Mouse (Mus musculus): ENCODE measurements around the gene Cpne2.

The Cpne2 gene

GRCm38 (mm10) chr8:94535631-94536030, 2.8 kb downstream of the Cpne2 start:
- in situ Hi-C loops (cut with MboI, MseI) = no loop called here

- in situ Hi-C loops (cut with MboI, MseI) = no loop called here
These were observed 4.7 kb downstream of the Cpne2 start for GRCm38 (mm10) chr8:94537456-94537855.

GRCm38 (mm10) chr8:94540025-94540424, 7.2 kb downstream of the Cpne2 start:
- in situ Hi-C loops (cut with MboI, MseI) = no loop called here

GRCm38 (mm10) chr8:94540889-94541795, 8.4 kb downstream of the Cpne2 start:
- in situ Hi-C loops (cut with MboI, MseI) = no loop called here

- in situ Hi-C loops (cut with MboI, MseI) = no loop called here
These were observed 11.2 kb downstream of the Cpne2 start for GRCm38 (mm10) chr8:94543981-94544380.

- in situ Hi-C loops (cut with MboI, MseI) = no loop called here
These were observed 16.3 kb downstream of the Cpne2 start for GRCm38 (mm10) chr8:94549041-94549440.

GRCm38 (mm10) chr8:94549482-94549881, 16.7 kb downstream of the Cpne2 start:
- in situ Hi-C loops (cut with MboI, MseI) = no loop called here

GRCm38 (mm10) chr8:94549998-94550397, 17.2 kb downstream of the Cpne2 start:
- in situ Hi-C loops (cut with MboI, MseI) = no loop called here

GRCm38 (mm10) chr8:94551471-94552422, 19.0 kb downstream of the Cpne2 start:
- in situ Hi-C loops (cut with MboI, MseI) = no loop called here

- in situ Hi-C loops (cut with MboI, MseI) = no loop called here
These were observed 19.9 kb downstream of the Cpne2 start for GRCm38 (mm10) chr8:94552696-94553095.

- in situ Hi-C loops (cut with MboI, MseI) = no loop called here
These were observed 24.5 kb downstream of the Cpne2 start for GRCm38 (mm10) chr8:94557281-94557680.

- in situ Hi-C loops (cut with MboI, MseI) = no loop called here
These were observed 28.5 kb downstream of the Cpne2 start for GRCm38 (mm10) chr8:94561256-94561655.

- in situ Hi-C loops (cut with MboI, MseI) = no loop called here
These were observed 31.6 kb downstream of the Cpne2 start for GRCm38 (mm10) chr8:94564421-94564820.

- in situ Hi-C loops (cut with MboI, MseI) = no loop called here
These were observed 33.2 kb downstream of the Cpne2 start for GRCm38 (mm10) chr8:94566033-94566432.

- in situ Hi-C loops (cut with MboI, MseI) = no loop called here
These were observed 33.8 kb downstream of the Cpne2 start for GRCm38 (mm10) chr8:94566446-94567158.

GRCm38 (mm10) chr8:94567159-94567849, 34.5 kb downstream of the Cpne2 start:
- in situ Hi-C loops (cut with MboI, MseI) = no loop called here

- in situ Hi-C loops (cut with MboI, MseI) = no loop called here
These were observed 35.3 kb downstream of the Cpne2 start for GRCm38 (mm10) chr8:94568098-94568497.

GRCm38 (mm10) chr8:94569419-94569818, 36.6 kb downstream of the Cpne2 start:
- in situ Hi-C loops (cut with MboI, MseI) = no loop called here

GRCm38 (mm10) chr8:94571896-94572295, 39.1 kb downstream of the Cpne2 start:
- in situ Hi-C loops (cut with MboI, MseI) = no loop called here

GRCm38 (mm10) chr8:94574159-94574907, 41.5 kb downstream of the Cpne2 start:
- in situ Hi-C loops (cut with MboI, MseI) = no loop called here

All from regulatory T cell (primary cell).